Mouse (Mus musculus) liver, postnatal 0 days (tissue): ENCODE measurements around the gene Matn4.

Experiments used
- CTCF ChIP-seq: sonication (generic); IDR thresholded peaks from 2 replicates; pipeline ENCODE4 v1.5.1; 2016; ENCODE audit warnings: antibody characterized with exemption, low read depth
- EP300 ChIP-seq: IDR thresholded peaks from 2 replicates; pipeline ENCODE4 v1.6.1; 2016; ENCODE audit warnings: antibody characterized with exemption, low read depth, mild to moderate bottlenecking

DNA sequence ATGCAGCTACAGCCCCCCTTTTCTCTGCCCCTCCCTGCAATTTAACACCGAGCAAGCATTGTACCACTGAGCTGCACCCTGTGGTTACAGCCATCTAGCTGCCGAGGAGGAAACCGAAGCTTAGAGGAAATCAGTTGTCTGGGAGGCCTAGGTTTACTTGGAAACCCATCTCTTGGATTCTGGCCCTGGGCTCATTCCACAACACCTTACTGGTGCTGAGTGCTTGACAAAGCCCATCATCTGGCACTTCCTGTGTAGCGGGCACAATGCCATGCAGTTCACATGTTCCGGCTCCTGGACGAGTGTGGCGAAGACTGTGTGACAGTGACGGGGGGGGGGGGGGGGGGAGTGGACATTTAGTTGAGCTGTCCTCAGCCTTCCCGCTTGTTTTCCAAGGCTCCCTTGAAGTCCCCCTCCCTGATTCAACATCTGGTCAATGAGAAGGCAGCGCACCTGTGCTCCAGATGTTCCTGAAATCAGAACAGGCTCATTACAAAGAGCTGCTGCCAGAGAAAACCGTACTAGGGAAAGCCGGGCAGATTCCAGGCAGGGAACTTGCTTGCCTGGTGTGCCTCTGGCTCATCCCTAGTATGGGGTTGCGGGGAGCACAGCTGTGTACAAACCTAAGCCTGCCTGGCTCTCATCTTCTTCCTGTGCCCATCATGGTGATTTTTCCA lies 47.2 kb upstream of the Matn4 start:
- TF ChIP-seq CTCF (no peak), EP300 (no peak)
